Comparison of ENCODE assay signal across 14 mouse cellular contexts in the genomic region with DNA sequence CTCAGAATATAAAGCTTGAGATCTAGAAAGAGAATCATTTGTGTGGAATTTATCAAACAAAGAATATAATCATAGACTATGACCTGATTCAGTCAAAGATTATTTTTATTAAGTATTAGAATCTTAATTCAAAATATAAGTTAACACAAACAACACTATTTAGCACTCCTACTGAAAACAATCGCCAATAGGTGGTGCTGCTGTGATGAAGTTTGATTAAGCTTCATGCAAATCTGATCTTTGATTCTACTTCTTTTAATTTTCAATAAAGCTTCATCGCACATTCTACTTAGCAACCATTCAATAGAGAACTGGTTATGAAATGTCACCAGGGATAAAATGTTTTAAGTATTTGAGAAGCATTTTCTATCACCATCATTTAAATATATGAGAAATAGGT.
DNase-seq lines count a peak whose midpoint lies in the region; ATAC-seq and TF ChIP-seq lines count a peak whose summit lies in the region.
"Had no signal": no experiment of that assay in that cellular context is flagged by ENCODE, and none has a peak within 500 bp of the region (broad histone marks: within the 10 kb centered on the region; RNA-seq: fewer than 3 reads in every experiment).

No protein-coding gene starts in this region.

- H3K4me3 ChIP-seq in left cerebral cortex, adult 2 months, result no peak overlapping the region
- H3K4me3 ChIP-seq in liver, embryonic 11.5 days (ENCODE audit: low read depth, low read length), result no peak overlapping the region

- H3K27ac ChIP-seq in left cerebral cortex, adult 2 months, result no peak overlapping the region
- H3K27ac ChIP-seq in liver, embryonic 11.5 days (ENCODE audit: low read depth, low read length), result no peak overlapping the region
- H3K27ac ChIP-seq: liver, embryonic 14.5 days; macrophage had no signal

- H3K4me1 ChIP-seq in liver, embryonic 11.5 days (replicated peaks; ENCODE audit: control insufficient read depth, insufficient read depth, low read length), result no peaks in the 10 kb centered on the region

- intact Hi-C loops in left cerebral cortex, adult 2 months (cut with DNase I), result loop anchor here (5.0 kb wide), 1 partner anchor 1509 kb away; a partner anchor contains a TSS

- H3K9ac ChIP-seq in liver, embryonic 11.5 days (ENCODE audit: low read depth, low read length), result no peak overlapping the region
- H3K9ac ChIP-seq: liver, embryonic 14.5 days had no signal

- peak; percentile 62 for TF ChIP-seq CTCF in left cerebral cortex, adult 2 months (IDR thresholded peaks at IDR 0.05)

- H3K4me2 ChIP-seq in liver, embryonic 11.5 days, result no peak overlapping the region

- H3K36me3 ChIP-seq in liver, embryonic 11.5 days (ENCODE audit: control insufficient read depth, insufficient read depth, low read length), result no peaks in the 10 kb centered on the region

- 46% methylated on average over 2 of the region's 2 CpGs for WGBS in liver, embryonic 11.5 days

- peak; percentile 7 for DNase-seq in embryo, embryonic 11 days
- DNase-seq in embryo, embryonic 9.5 days (ENCODE audit: extremely low spot score), result no peak
- peak; percentile 10 to 23 for DNase-seq in left cerebral cortex, adult 2 months (ENCODE audit: extremely low spot score in 1 of 2, low spot score in 2 of 2)
- no peak for DNase-seq in left cerebral cortex, adult 8-10 months (ENCODE audit: low spot score in 2 of 2)
- DNase-seq in MEL-GATA-1-ER (ENCODE audit: extremely low read depth, low read depth), result peak; percentile 3
- DNase-seq in retina, embryonic 14.5 days (ENCODE audit: low spot score), result peak; percentile 39
- DNase-seq in urinary bladder, adult 2 months (ENCODE audit: low spot score), result no peak
- DNase-seq in liver, embryonic 11.5 days (ENCODE audit: low spot score), result no peak
- DNase-seq: adrenal gland, adult 8-10 months; heart, postnatal 10 days; thymus, adult 2 months had no signal

- no peak for ATAC-seq in liver, embryonic 11.5 days (replicated peaks; ENCODE audit: low FRiP score)
- ATAC-seq: forebrain, embryonic 16.5 days had no signal

- no peaks in the 10 kb centered on the region for H3K9me3 ChIP-seq in liver, embryonic 11.5 days (ENCODE audit: control insufficient read depth, low read length)

- no peaks in the 10 kb centered on the region for H3K27me3 ChIP-seq in liver, embryonic 11.5 days (replicated peaks; ENCODE audit: control insufficient read depth, insufficient read depth, low read length)

Comparison
In these comparisons a context has a peak if more than half of its experiments do, and no peak if none do; other contexts are left out.
1. DNase-seq: peak in embryo, embryonic 11 days (single experiment), left cerebral cortex, adult 2 months (2 of 2), MEL-GATA-1-ER (single experiment) and retina, embryonic 14.5 days (single experiment); none in embryo, embryonic 9.5 days (single experiment), left cerebral cortex, adult 8-10 months (0 of 2), urinary bladder, adult 2 months (single experiment) and liver, embryonic 11.5 days (single experiment).